Mouse (Mus musculus) lung, embryonic 16.5 days (tissue): Measurements from ENCODE around the gene Ttll11. TPM values are rescaled to one million over a fixed set of nuclear protein-coding genes. Genes with fewer than 3 reads are reported as not detected.

ENCODE experiments used
- ATAC-seq: fragments of 200-750 bp; cut with Nextera tagmentation; 2 replicates; pipeline ENCODE4 v1.8.0; 2017; ENCODE audit warnings: low read depth, mild to moderate bottlenecking, moderate library complexity
- H3K27ac ChIP-seq: fragments of 300-500 bp; sonication (generic); 2 replicates; pipeline ENCODE4 v1.5.1; 2014; ENCODE audit warnings: mild to moderate bottlenecking, control low read depth, low read length
- H3K27me3 ChIP-seq: fragments of 300-500 bp; sonication (generic); 2 replicates; pipeline ENCODE4 v1.6.1; 2014; ENCODE audit warnings: low read depth, low read length, mixed read lengths; ENCODE audit not compliant: control insufficient read depth, insufficient read depth
- H3K36me3 ChIP-seq: fragments of 300-500 bp; sonication (generic); 2 replicates; pipeline ENCODE4 v1.6.1; 2014; ENCODE audit warnings: low read length; ENCODE audit not compliant: control insufficient read depth, insufficient read depth
- H3K4me1 ChIP-seq: fragments of 300-500 bp; sonication (generic); replicated peaks from 2 replicates; pipeline ENCODE4 v1.6.1; 2014; ENCODE audit warnings: low read length, mixed read lengths; ENCODE audit not compliant: control insufficient read depth, insufficient read depth
- H3K4me2 ChIP-seq: fragments of 300-500 bp; sonication (generic); 2 replicates; pipeline ENCODE4 v1.6.1; 2014; ENCODE audit warnings: low read depth, low read length, control low read depth
- H3K4me3 ChIP-seq: fragments of 300-500 bp; sonication (generic); 2 replicates; pipeline ENCODE4 v1.5.1; 2014; ENCODE audit warnings: mild to moderate bottlenecking, low read length, control low read depth
- H3K9ac ChIP-seq: fragments of 300-500 bp; sonication (generic); 2 replicates; pipeline ENCODE4 v1.6.1; 2014; ENCODE audit warnings: low read length, control low read depth
- H3K9me3 ChIP-seq: fragments of 300-500 bp; sonication (generic); 2 replicates; pipeline ENCODE4 v1.6.1; 2016; ENCODE audit warnings: low read length; ENCODE audit not compliant: control insufficient read depth
- WGBS: fragments of 180-500 bp; shearing (Covaris S2); extraction: QIAGEN DNeasy Blood & Tissue Kit; methylation state at CpG from one replicate; pipeline ENCODE4 v1.1.7; 2014; 5-methylcytosine and 5-hydroxymethylcytosine counted together
- polyA plus RNA-seq: library from polyadenylated mRNA; unstranded; fragments of >200 nt; fragmentation: Nextera tagmentation; extraction: Ambion mirVana; gene quantifications from 2 replicates; pipeline ENCODE4 v1.2.1, GENCODE M21; 2015

The Ttll11 gene
- polyA plus RNA-seq, 1 experiment from 2014 or later, result 0.55 TPM

DNA sequence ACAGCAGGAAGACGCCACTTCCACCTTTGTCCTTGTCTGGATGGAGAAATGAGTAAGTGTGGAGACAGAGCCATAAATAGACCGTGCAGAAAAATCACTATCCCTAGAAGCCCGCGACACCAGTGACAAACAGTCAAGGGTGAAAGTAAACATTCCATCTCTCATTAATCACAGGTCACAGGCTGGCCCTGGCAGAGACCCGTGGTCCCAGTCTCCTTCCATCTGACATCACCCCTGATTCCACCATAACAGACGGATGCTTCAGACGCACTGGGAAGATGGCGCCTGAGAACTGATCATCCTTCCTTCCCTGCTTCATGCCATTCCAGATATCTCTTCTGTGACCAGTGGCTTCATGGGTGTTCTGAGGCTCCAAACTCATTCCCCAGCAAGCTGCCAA lies 215.4 kb downstream of the Ttll11 start:
- ATAC-seq, result peak; percentile 65
- H3K9me3 ChIP-seq, result peaks cover 2% of the 10 kb centered on the region; the same call in 1 of the 2 replicates
- H3K4me3 ChIP-seq, result no peak overlapping the region
- H3K27ac ChIP-seq, result no peak overlapping the region
- H3K27me3 ChIP-seq, result no peaks in the 10 kb centered on the region
- 26% methylated on average over 8 of the region's 8 CpGs for WGBS
- H3K4me2 ChIP-seq, result no peak overlapping the region
- H3K4me1 ChIP-seq, result 0 out of 2 replicates have a peak, but pooled peaks cover 3% of the 10 kb centered on the region
- H3K9ac ChIP-seq, result no peak overlapping the region
- H3K36me3 ChIP-seq, result no peaks in the 10 kb centered on the region

DNA sequence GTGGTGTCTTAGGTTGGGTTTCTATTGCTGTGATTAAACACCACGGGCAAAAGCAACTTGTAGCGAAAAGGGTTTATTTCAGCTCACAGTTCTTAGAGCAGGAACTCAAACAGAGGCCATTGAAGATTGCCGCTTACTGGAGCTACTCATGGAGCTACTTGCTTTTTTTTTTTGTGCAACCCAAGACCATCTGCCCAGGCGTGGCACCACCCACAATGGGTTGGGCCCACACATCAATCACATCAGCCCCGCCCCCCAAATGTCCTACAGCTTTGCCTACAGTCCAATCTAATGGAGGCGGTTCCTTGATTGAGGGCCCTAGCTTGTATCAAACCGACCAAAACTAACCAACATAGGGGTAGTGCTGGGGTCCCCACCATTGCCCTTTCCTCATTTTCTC lies 215.9 kb downstream of the Ttll11 start:
- 89% methylated on average over 7 of the region's 7 CpGs for WGBS
- Histone ChIP-seq H3K27ac (no peak overlapping the region), H3K9me3 (peaks cover 2% of the 10 kb centered on the region; the same call in 1 of the 2 replicates), H3K27me3 (no peaks in the 10 kb centered on the region), H3K4me1 (0 out of 2 replicates have a peak, but pooled peaks cover 3% of the 10 kb centered on the region), H3K36me3 (no peaks in the 10 kb centered on the region), H3K4me2 (no peak overlapping the region), H3K9ac (no peak overlapping the region), H3K4me3 (no peak overlapping the region)
- ATAC-seq, result no peak

DNA sequence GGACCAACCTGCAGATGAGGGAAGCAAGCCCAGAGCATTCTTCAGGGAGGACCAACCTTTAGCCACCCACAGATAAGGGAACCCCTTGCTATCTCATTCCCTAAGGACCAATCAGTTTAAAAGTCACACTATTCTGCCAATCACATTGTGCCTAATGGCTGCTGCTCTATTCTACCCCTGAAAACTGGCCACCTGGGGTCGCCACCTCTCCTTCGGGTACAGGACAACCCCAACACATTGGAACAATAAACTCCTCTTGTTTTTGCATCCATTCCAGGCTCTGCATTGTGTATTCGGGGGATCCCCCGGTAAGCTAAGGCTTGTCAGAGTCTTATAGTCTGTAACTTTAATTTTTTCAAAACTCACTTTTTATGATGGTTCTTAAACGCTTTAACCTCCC lies 218.3 kb downstream of the Ttll11 start:
- Histone ChIP-seq H3K4me1 (0 out of 2 replicates have a peak, but pooled peaks cover 3% of the 10 kb centered on the region), H3K4me3 (no peak overlapping the region), H3K9me3 (peaks cover 2% of the 10 kb centered on the region; the same call in 1 of the 2 replicates), H3K4me2 (no peak overlapping the region), H3K27ac (no peak overlapping the region), H3K36me3 (no peaks in the 10 kb centered on the region), H3K27me3 (no peaks in the 10 kb centered on the region), H3K9ac (no peak overlapping the region)
- ATAC-seq, result no peak
- WGBS, result 86% methylated on average over 5 of the region's 5 CpGs

DNA sequence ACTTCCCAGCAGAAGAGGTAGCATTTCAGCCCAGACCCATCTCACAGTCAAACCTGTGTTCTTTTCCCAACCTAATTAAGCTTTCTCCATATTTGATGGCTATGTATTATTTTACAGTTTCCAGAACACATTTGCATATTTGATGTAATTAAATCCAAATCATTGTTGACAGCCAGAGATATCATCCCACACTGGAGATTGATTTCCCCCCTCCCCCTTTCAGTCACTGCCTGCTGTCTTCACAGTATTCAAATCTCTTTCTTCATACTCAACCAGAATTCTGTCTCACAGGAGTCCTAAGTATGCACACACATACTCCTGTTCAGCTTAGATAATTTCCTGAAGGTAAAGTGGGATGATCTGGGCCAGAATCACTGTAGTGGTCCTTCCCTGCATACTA lies 218.8 kb downstream of the Ttll11 start:
- no peaks in the 10 kb centered on the region for H3K27me3 ChIP-seq
- H3K9me3 ChIP-seq, result peaks cover 2% of the 10 kb centered on the region; the same call in 1 of the 2 replicates
- H3K4me3 ChIP-seq, result no peak overlapping the region
- no peak overlapping the region for H3K9ac ChIP-seq
- H3K4me1 ChIP-seq, result 0 out of 2 replicates have a peak, but pooled peaks cover 3% of the 10 kb centered on the region
- no peak for ATAC-seq
- H3K4me2 ChIP-seq, result no peak overlapping the region
- H3K27ac ChIP-seq, result no peak overlapping the region
- no peaks in the 10 kb centered on the region for H3K36me3 ChIP-seq

DNA sequence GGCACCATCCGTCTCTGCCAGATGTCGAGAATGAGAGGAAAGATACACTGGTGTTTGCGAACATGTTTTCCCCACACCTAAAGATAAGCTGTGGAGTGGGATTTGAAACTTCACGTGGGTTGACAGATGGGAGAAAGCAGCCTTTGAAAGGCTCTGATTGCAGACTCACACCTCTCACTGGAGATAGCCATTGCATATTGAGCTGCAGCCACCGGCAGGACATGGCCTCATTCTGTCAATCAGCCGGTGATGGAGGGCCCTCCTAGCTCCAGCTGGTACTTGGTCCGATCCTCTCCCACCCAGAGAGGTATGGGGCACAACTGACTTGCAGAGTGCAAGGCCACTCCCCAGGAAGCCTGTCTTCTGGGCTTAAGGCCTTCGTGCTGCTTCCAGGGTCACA lies 219.4 kb downstream of the Ttll11 start:
- no peak overlapping the region for H3K9ac ChIP-seq
- no peak for ATAC-seq
- no peak overlapping the region for H3K27ac ChIP-seq
- WGBS, result 42% methylated on average over 8 of the region's 8 CpGs
- no peaks in the 10 kb centered on the region for H3K27me3 ChIP-seq
- no peak overlapping the region for H3K4me3 ChIP-seq
- no peaks in the 10 kb centered on the region for H3K36me3 ChIP-seq
- H3K4me1 ChIP-seq, result 0 out of 2 replicates have a peak, but pooled peaks cover 3% of the 10 kb centered on the region
- peaks cover 2% of the 10 kb centered on the region; the same call in 1 of the 2 replicates for H3K9me3 ChIP-seq
- no peak overlapping the region for H3K4me2 ChIP-seq

DNA sequence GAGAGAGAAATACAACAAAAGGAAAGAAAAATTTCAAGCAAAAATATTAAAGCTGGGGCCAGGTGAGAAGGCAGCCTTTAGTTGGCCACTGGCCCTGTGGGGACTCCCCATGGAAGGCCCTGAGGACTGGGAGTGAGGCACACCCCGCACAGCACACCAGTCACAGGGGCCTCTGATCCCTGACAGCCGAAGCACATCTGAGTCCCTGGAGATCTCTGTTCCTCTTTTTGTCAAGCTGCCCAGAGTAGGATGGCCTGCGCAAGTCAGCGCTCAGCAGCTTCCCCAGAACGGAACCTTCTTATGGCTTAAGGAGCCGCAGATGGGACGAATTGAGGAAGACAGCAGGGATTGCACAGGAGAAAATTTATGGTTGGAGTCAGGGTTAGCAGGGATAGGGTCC lies 223.2 kb downstream of the Ttll11 start:
- Histone ChIP-seq H3K27me3 (no peaks in the 10 kb centered on the region), H3K9me3 (no peaks in the 10 kb centered on the region), H3K27ac (no peak overlapping the region), H3K4me3 (no peak overlapping the region), H3K4me1 (peaks cover under 1% of the 10 kb centered on the region; the same call in 1 of the 2 replicates), H3K4me2 (no peak overlapping the region), H3K36me3 (no peaks in the 10 kb centered on the region), H3K9ac (no peak overlapping the region)
- WGBS, result 76% methylated on average over 7 of the region's 7 CpGs
- no peak for ATAC-seq

DNA sequence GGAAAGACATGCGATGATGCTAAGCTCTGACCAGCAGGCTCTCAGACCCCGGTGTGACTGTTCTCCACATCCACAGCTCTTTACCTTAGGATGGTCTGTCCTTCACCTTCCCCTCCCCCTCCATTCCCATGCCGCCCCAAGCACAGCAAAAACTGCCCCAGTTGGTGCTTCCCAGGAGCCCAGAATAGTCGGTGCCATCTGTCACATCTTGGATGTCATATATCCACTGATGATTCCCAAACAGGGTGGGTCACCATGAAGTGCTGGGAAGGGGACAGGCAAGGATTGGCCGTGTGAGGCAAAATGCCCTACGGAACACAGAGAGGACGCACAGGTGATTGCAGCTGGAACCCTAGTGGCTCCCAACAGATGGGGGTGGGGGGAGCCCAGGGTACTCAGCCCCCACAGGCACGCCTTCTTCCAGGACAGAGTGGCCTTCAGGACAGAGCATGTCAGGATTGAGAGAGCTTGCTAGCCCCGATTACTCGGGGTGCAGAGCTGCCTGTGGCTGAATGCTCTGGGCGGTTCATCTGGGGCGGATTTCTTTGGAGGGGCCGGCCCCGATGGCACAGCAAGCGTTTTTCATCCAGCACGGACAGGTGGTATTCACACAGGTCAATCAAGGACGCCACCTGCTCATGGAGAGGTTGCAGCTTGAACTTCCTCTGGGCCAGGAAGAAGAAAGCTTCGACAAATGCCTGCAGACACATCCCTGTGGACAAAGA lies 227.8 kb downstream of the Ttll11 start:
- H3K9ac ChIP-seq, result no peak overlapping the region
- no peak overlapping the region for H3K27ac ChIP-seq
- WGBS, result 81% methylated on average over 18 of the region's 18 CpGs
- no peak overlapping the region for H3K4me3 ChIP-seq
- H3K9me3 ChIP-seq, result no peaks in the 10 kb centered on the region
- no peaks in the 10 kb centered on the region for H3K36me3 ChIP-seq
- no peak for ATAC-seq
- H3K4me2 ChIP-seq, result no peak overlapping the region
- no peaks in the 10 kb centered on the region for H3K27me3 ChIP-seq
- H3K4me1 ChIP-seq, result peaks cover 16% of the 10 kb centered on the region

DNA sequence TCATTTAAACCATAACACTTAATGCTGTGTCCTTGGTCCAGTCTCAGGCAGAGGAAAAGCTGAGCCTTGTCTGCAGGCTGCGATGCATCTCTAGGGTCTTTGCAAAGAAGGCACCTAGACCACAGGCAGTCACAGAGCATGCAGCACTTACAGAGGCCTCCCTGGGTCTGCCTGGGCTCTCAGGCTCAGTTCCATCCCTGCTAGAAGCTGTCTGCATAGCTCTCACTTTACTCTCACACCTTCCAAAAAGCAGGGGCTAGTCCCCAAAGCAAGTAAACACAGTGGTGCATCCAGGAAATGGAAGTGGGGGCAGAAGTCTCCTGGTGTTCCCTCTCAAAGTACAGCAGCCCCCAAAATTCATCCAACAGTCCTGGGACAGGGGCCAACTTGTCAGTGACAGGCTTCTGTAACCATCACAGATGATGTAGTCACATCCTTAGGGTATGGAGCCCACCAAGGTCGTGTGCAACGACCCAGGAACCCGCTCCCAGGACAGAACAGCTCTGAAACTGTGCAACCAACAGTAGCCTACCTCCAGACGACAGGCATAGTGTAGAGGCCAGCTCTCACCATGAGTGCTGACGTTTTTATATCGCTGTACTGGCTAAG lies 229.1 kb downstream of the Ttll11 start:
- no peaks in the 10 kb centered on the region for H3K36me3 ChIP-seq
- H3K9me3 ChIP-seq, result no peaks in the 10 kb centered on the region
- peak; percentile 85 for ATAC-seq
- H3K9ac ChIP-seq, result no peak overlapping the region
- H3K4me1 ChIP-seq, result peaks cover 16% of the 10 kb centered on the region
- no peak overlapping the region for H3K4me3 ChIP-seq
- 0 out of 2 replicates have a peak overlapping the region, but pooled peaks have one; percentile 10 for H3K27ac ChIP-seq
- no peak overlapping the region for H3K4me2 ChIP-seq
- no peaks in the 10 kb centered on the region for H3K27me3 ChIP-seq
- 34% methylated on average over 7 of the region's 7 CpGs for WGBS

DNA sequence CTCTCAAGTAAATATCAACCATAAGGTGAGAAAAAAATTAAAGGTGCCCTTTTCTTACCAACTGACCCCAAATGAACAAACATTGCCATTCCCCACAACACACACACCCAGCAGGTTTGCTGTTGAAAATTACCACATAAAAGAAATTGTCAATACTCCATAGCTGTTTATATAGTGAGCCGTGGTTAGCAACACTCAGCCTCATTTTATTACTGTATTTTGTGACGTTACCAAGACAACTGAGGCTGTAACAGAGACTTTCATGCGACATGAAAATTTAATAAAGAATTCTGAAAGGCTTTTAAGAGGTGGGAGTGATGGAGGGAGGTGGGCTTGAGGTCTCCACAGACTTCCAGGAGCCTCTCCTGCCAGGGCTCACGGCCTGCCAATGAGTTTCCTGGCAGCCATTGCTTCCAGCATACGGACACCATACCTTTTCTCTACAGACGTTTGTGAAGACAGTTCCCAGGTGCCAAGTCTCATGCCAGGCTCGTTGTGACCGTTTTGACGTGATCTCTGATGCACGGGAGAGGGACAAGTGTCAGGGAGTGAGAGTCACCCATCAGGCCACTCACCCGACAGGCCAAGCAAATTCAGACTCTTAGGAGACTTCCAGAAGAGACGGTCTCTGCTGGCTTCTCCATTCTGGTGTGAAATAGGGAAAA lies 232.2 kb downstream of the Ttll11 start:
- no peaks in the 10 kb centered on the region for H3K27me3 ChIP-seq
- peaks cover 16% of the 10 kb centered on the region for H3K4me1 ChIP-seq
- no peak overlapping the region for H3K27ac ChIP-seq
- H3K9me3 ChIP-seq, result no peaks in the 10 kb centered on the region
- no peaks in the 10 kb centered on the region for H3K36me3 ChIP-seq
- H3K4me2 ChIP-seq, result no peak overlapping the region
- H3K4me3 ChIP-seq, result no peak overlapping the region
- 56% methylated on average over 12 of the region's 12 CpGs for WGBS
- no peak for ATAC-seq
- H3K9ac ChIP-seq, result no peak overlapping the region
